8 mouse cellular contexts compared by ENCODE assay signal in genomic region chr17:14279966-14280300, GRCm38 (mm10). TPM values are rescaled to one million over a fixed set of nuclear protein-coding genes. Genes with fewer than 3 reads are reported as not detected.
DNase-seq lines count a peak whose midpoint lies in the region; ATAC-seq lines count a peak whose summit lies in the region.

No protein-coding gene starts in this region.

- no peak overlapping the region for H3K27ac ChIP-seq in heart, embryonic 12.5 days (ENCODE audit: poor library complexity, severe bottlenecking)
- H3K27ac ChIP-seq in embryonic facial prominence, embryonic 10.5 days (replicated peaks), result peak overlapping the region; percentile 7; the same call in 1 of the 2 replicates
- H3K27ac ChIP-seq in hindbrain, embryonic 15.5 days (replicated peaks), result no peak overlapping the region
- no peak overlapping the region for H3K27ac ChIP-seq in midbrain, embryonic 14.5 days (replicated peaks; ENCODE audit: low read depth, low read length)

- peaks cover 9% of the 10 kb centered on the region for H3K4me1 ChIP-seq in heart, embryonic 12.5 days (replicated peaks)
- peaks cover 34% of the 10 kb centered on the region for H3K4me1 ChIP-seq in embryonic facial prominence, embryonic 10.5 days
- peaks cover 21% of the 10 kb centered on the region for H3K4me1 ChIP-seq in hindbrain, embryonic 15.5 days (replicated peaks)
- no peaks in the 10 kb centered on the region for H3K4me1 ChIP-seq in midbrain, embryonic 14.5 days (ENCODE audit: control insufficient read depth, insufficient read depth, low read length)

- no peak overlapping the region for H3K9ac ChIP-seq in heart, embryonic 12.5 days
- H3K9ac ChIP-seq in hindbrain, embryonic 15.5 days, result peak overlapping the region; percentile 36; the same call in 1 of the 2 replicates
- 0 out of 2 replicates have a peak overlapping the region, but pooled peaks have one; percentile 16 for H3K9ac ChIP-seq in midbrain, embryonic 14.5 days (replicated peaks; ENCODE audit: low read length)

- H3K36me3 ChIP-seq in heart, embryonic 12.5 days, result no peaks in the 10 kb centered on the region
- no peaks in the 10 kb centered on the region for H3K36me3 ChIP-seq in embryonic facial prominence, embryonic 10.5 days (replicated peaks)
- no peaks in the 10 kb centered on the region for H3K36me3 ChIP-seq in hindbrain, embryonic 15.5 days
- no peaks in the 10 kb centered on the region for H3K36me3 ChIP-seq in midbrain, embryonic 14.5 days (ENCODE audit: control insufficient read depth, insufficient read depth, low read length)

- 4% methylated on average over 10 of the region's 10 CpGs for WGBS in heart, embryonic 12.5 days
- 2% methylated on average over 10 of the region's 10 CpGs for WGBS in embryonic facial prominence, embryonic 10.5 days
- 2% methylated on average over 10 of the region's 10 CpGs for WGBS in hindbrain, embryonic 15.5 days
- WGBS in midbrain, embryonic 14.5 days, result 5% methylated on average over 10 of the region's 10 CpGs

- intact Hi-C loops in heart, postnatal 36 days (cut with DNase I), result loop anchor here (5.0 kb wide), 1 partner anchor 38 kb away; no protein-coding TSS in a partner anchor

- H3K27me3 ChIP-seq in heart, embryonic 12.5 days (replicated peaks), result peaks cover 98% of the 10 kb centered on the region
- H3K27me3 ChIP-seq in embryonic facial prominence, embryonic 10.5 days (replicated peaks; ENCODE audit: low read depth, poor library complexity, severe bottlenecking), result peaks cover 96% of the 10 kb centered on the region
- H3K27me3 ChIP-seq in hindbrain, embryonic 15.5 days, result peaks cover 63% of the 10 kb centered on the region
- peaks cover 48% of the 10 kb centered on the region for H3K27me3 ChIP-seq in midbrain, embryonic 14.5 days (ENCODE audit: control insufficient read depth, insufficient read depth, low read length)

- H3K4me2 ChIP-seq in heart, embryonic 12.5 days, result peak overlapping the region; percentile 84
- peak overlapping the region; percentile 99 for H3K4me2 ChIP-seq in hindbrain, embryonic 15.5 days
- peak overlapping the region; percentile 73 for H3K4me2 ChIP-seq in midbrain, embryonic 14.5 days (ENCODE audit: low read length)

- no peaks in the 10 kb centered on the region for H3K9me3 ChIP-seq in heart, embryonic 12.5 days (replicated peaks)
- no peaks in the 10 kb centered on the region for H3K9me3 ChIP-seq in embryonic facial prominence, embryonic 10.5 days
- H3K9me3 ChIP-seq in hindbrain, embryonic 15.5 days, result no peaks in the 10 kb centered on the region
- no peaks in the 10 kb centered on the region for H3K9me3 ChIP-seq in midbrain, embryonic 14.5 days (ENCODE audit: control insufficient read depth, low read length)

- no peak for DNase-seq in heart, postnatal 36 days
- no peak for DNase-seq in embryonic facial prominence, embryonic 10.5 days (ENCODE audit: low spot score)
- DNase-seq in midbrain, embryonic 14.5 days, result no peak
- no peak for DNase-seq in ovary, adult 18-20 months (ENCODE audit: low spot score)
- DNase-seq in gastrocnemius, adult 18-20 months (ENCODE audit: low spot score), result no peak

- H3K4me3 ChIP-seq in heart, embryonic 12.5 days, result peak overlapping the region; percentile 52
- H3K4me3 ChIP-seq in embryonic facial prominence, embryonic 10.5 days, result peak overlapping the region; percentile 67
- peak overlapping the region; percentile 54 for H3K4me3 ChIP-seq in hindbrain, embryonic 15.5 days
- H3K4me3 ChIP-seq in midbrain, embryonic 14.5 days (replicated peaks; ENCODE audit: low read depth, low read length), result peak overlapping the region; percentile 40

- no peak for ATAC-seq in heart, embryonic 12.5 days (ENCODE audit: insufficient number of reproducible peaks, low FRiP score)
- peak; percentile 28; the same call in 1 of the 2 replicates for ATAC-seq in hindbrain, embryonic 15.5 days (ENCODE audit: low FRiP score, low read depth)
- ATAC-seq in midbrain, embryonic 14.5 days (ENCODE audit: low FRiP score, low TSS enrichment), result peak; percentile 14; the same call in 1 of the 2 replicates
- ATAC-seq in inflammation-experienced regulatory T-cells, adult 6 months, result no peak

RNA-seq across cellular contexts. Expression of gene Smoc2, which starts 0.6 kb away (rescaled TPM):
- polyA plus RNA-seq in heart, embryonic 12.5 days (2016; fragmentation: Nextera tagmentation; extraction: Ambion mirVana), result 30.7 and 31.4 TPM in 2 replicates
- total RNA-seq in heart, postnatal 36 days (2021), result 10 to 100 TPM; 46.5 to 54.3 TPM
- polyA plus RNA-seq in embryonic facial prominence, embryonic 10.5 days (2016; fragmentation: Nextera tagmentation; extraction: Ambion mirVana), result 12.0 and 18.1 TPM in 2 replicates
- polyA plus RNA-seq in hindbrain, embryonic 15.5 days (2015; fragmentation: Nextera tagmentation; extraction: Ambion mirVana), result 4.2 and 6.4 TPM in 2 replicates
- polyA plus RNA-seq in midbrain, embryonic 14.5 days (2014; fragmentation: Nextera tagmentation; extraction: Ambion mirVana), result 0.57 and 0.92 TPM in 2 replicates
- 10 to 100 TPM; 71.5 to 71.9 TPM for total RNA-seq in gastrocnemius, adult 18-20 months (2021)
- polyA plus RNA-seq in inflammation-experienced regulatory T-cells, adult 6 months (2017; shearing (Covaris generic)), result under 1 TPM in 2 of 3 experiments, not detected in 1; 0.24 to 0.42 TPM

Comparison
In these comparisons a context has a peak if more than half of its experiments do, and no peak if none do; other contexts are left out.
1. ATAC-seq: peak in hindbrain, embryonic 15.5 days (single experiment) and midbrain, embryonic 14.5 days (single experiment); none in heart, embryonic 12.5 days (single experiment) and inflammation-experienced regulatory T-cells, adult 6 months (single experiment).
2. Peak in every context shown above with its lines, with median percentiles within 50 percentile points of each other: H3K4me2 ChIP-seq and H3K4me3 ChIP-seq.